Mouse (Mus musculus) kidney, adult 8-10 months (tissue): ENCODE measurements around the gene Gal3st4.
"Not testable (repeated sequence)": the region's sequence is repeated elsewhere in the genome, so short reads cannot be mapped to it uniquely, and the experiment has no call there.

Source experiments
- DNase-seq, 2 experiments: peaks; one replicate each; pipeline ENCODE4 v3.0.0; 2022

Gal3st4 gene

DNA sequence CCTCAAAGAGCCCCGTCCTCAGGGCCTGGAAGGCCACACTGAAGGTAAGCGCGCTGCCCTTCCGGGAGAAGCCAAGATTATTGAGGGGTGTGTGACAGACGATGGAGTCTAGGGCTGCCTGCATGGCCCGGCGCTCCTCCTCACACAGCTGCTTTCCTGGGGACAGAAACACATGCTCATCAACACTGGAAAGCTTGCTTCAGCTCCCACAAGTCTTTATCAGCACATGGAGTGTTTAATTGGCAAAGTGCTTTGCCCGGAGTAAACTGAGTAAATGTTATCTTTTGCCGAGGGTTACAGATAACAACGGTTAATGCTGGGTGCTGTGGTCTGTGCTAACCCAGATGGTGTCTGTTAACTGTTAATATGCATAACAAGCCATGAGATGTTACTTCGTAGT lies 11.8 kb downstream of the Gal3st4 start:
- no peak for DNase-seq

DNA sequence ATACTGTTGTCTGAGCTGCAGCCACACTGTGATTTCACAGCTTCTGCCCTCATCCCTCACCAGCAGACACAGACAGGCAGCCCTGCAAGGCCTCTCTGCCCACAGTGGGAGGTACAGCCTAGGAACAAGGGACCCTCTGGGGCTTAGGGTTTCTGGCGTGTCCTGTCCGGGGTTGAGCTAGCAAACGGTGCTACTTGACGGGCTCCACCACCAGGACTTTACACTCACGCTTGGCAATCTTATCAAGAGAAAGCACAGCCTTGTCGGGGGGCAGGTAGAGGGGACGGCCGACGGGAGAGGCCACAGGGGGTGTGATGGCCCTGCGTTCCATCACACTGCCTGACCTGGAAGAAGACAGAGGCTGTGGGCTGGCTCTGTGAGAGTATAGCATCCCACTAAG lies 12.6 kb downstream of the Gal3st4 start:
- DNase-seq: no peak

DNA sequence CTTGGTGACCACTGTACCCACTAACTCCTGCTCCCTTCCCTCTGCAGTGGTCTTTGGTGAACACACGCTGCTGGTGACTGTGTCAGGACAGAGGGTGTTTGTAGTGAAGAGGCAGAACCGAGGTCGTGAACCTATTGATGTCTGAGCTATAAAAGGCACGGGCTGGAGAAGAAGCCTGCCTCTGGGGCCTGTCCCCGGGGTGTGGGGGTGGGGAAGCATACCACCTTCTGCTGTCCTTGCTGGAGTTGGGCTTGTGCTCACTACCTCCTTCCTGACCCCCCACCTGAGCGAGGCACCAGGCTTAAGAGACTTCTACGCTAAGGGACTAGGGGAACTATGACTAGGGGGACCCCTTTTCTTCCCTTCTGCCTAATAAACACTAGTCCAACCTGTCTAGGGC lies 13.6 kb downstream of the Gal3st4 start:
- DNase-seq: no peak

GRCm38 (mm10) chr5:138258542-138258941 lies 14.1 kb downstream of the Gal3st4 start:
- DNase-seq: no peak

- no peak for DNase-seq
Measured at GRCm38 (mm10) chr5:138258078-138258477, 14.6 kb downstream of the Gal3st4 start.

- no peak for DNase-seq
Measured at GRCm38 (mm10) chr5:138257585-138257978, 15.1 kb downstream of the Gal3st4 start.

- no peak for DNase-seq
Measured at GRCm38 (mm10) chr5:138256966-138257584, 15.6 kb downstream of the Gal3st4 start.

- DNase-seq: no peak
Measured at GRCm38 (mm10) chr5:138256094-138256467, 16.6 kb downstream of the Gal3st4 start.

GRCm38 (mm10) chr5:138255353-138256093 lies 17.1 kb downstream of the Gal3st4 start, which contains the start of gene Lamtor4:
Gene Lamtor4, plus strand, starts transcription at chr5:138255482.
- DNase-seq: peak; percentile 97 to 98

GRCm38 (mm10) chr5:138253061-138253460 lies 19.6 kb downstream of the Gal3st4 start:
- DNase-seq: no peak

- no peak for DNase-seq
Measured at GRCm38 (mm10) chr5:138251144-138251543, 21.5 kb downstream of the Gal3st4 start.

DNA sequence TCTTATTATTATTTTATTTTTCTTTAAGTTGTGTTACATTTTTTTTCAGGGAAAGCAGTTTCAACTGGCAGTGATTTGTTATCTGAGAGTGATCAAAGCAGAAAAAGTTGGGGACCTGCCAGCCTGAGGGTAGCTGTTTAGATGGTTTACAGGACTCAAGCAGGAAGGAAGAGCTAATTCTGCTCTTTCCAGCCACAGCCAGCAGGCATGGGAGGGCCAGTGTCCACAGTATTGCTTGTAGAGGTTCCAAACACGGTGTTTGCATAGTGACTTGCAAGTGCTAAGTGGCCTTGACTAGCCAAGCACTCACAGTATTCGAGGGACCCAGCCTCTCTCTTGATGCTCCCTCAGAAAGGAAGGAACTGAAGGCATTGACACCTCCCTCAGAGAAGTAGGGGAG lies 31.1 kb downstream of the Gal3st4 start:
- DNase-seq: no peak

- no peak for DNase-seq
Measured at GRCm38 (mm10) chr5:138234224-138234623, 38.4 kb downstream of the Gal3st4 start.

DNA sequence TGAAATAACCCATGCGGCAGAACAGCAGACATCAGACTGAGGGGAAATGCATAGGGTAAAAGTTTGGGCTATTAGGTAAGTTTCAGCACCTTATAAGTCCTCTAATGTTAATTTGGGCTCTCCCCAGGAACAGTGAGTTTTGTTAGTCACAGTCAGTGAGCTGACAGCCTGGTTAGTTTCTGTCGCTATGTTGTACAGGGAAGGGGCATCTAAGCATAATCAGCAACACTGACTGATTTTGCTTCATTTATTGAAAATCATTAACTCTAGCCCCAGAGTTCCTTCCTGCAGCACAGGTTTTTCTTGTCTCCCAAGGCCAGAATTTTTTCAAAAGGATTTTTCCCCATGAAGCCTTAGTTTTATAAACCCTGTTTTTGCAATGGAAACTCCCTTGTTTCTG lies 38.9 kb downstream of the Gal3st4 start:
- DNase-seq: no peak

DNA sequence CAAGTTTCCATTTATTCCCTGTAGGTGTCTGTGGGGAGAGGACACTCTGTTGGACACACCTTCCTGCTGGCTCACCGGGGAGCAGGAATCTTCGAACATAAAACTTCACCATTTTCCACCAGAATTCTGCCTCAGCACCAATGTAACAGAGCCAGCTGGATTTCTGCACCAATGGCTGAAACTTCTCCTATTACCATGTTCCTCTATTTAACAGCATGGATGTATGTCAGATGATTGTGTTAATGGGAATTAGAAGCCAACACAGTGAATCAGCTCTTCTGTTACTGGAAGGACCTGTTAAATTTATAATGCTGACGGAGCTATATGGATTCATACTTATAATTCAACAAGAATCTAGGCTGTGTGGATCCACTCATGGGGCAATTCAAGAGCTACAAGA lies 43.1 kb downstream of the Gal3st4 start:
- DNase-seq: no peak

DNA sequence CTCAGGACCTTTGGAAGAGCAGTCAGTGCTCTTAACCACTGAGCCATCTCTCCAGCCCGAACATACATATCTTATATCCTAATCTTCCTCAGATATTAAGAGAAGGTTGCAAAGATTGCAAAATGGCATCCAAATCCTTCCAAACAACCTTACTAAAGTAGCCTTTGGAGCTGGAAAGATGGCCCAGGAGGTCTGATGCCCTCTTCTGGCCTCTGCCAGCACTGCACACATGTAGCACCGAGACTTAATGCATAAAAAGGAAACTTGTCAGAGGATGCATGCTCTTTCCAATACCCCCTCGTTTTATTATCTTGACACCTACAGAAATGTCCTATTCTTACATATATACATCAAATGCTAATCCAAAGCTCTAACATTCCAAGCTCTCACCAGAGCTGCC lies 44.6 kb downstream of the Gal3st4 start:
- DNase-seq: peak in 1 of 2 experiments; percentile 69

- DNase-seq: no peak
Measured at GRCm38 (mm10) chr5:138227367-138227766, 45.3 kb downstream of the Gal3st4 start.

DNA sequence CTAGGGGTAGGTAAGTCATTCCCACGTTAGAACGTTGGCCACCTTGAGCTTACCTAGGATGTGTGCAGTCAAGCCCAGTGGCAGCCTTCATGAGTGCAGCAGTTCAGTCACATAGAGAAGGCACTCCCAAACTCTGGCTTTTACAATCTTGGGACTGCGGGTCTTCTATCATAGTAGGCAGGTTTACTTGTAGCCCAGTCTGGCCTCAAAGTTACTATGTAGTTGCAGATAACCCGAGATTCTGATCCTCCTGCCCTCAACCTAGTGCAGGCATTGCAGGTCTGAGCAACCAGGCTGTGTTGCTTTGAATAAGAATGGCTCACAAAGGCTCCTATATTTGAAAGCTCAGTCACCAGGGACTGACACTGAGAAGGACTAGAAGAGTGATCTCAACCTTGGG lies 46.1 kb downstream of the Gal3st4 start:
- DNase-seq: no peak

GRCm38 (mm10) chr5:138225700-138226099 lies 46.9 kb downstream of the Gal3st4 start, which contains the start of gene Nxpe5:
Gene Nxpe5, plus strand, starts transcription at chr5:138225898.
- DNase-seq: no peak

DNA sequence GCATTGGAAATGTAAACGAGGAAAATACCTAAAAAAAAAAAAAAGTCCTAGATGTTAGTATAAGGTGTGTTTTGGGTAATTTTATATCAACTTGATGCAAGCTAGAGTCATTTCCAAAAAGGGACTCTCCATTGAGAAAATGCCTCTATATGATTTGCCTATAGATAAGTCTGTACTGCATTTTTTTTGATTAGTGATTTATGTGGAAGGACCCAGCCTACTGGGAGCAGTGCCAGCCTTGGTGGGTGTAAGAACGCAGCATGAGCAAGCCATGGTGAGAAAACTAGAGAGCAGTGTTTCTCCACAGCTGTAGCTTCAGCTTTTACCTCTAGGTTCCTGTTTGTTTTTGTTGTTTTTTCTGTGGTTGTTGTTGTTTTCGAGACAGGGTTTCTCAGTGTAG lies 49.4 kb downstream of the Gal3st4 start:
- DNase-seq: no peak

DNA sequence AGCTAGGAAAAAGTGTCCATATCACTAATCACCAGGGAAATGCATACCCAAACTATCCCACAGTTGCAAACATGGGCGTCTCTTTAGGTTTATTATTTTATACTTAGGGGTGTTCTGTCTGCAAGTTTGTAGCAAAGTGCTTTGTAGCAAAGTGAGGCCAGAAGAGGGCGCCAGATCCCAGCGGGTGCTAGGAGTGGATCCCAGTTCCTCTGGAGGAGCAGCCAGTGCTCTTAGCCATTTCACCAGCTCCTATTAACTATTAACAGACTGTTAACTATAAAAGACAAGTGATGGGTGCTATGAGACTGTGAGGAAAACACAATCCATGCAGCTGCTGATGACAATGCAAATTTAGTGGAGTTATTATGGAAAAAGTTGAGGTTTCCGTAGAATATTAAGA lies 50.5 kb downstream of the Gal3st4 start:
- peak; percentile 88 to 95 for DNase-seq

DNA sequence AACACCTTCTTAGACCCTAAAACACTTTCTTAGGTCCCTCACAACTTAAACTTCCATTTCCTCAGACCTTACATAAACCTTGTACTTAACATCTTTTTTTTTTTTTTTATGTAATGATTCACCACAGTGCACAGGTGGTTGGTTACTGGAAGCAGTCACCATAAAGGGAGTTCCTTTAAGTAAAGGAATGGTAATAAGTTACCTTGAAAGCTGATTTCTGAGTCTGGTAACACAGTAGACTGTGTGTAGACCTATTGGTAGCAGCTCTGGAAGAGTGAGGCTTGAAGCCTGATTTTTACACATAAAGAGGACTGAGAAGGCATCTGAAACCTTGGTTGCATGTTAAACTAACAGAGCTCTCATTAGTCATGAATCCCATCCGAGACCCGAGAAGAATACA lies 52.8 kb downstream of the Gal3st4 start:
- no peak for DNase-seq

GRCm38 (mm10) chr5:138216632-138217031 lies 56.0 kb downstream of the Gal3st4 start:
- DNase-seq: not testable (repeated sequence)
